Mouse (Mus musculus): Measurements from ENCODE around the gene Sry. TPM values are rescaled to one million over a fixed set of nuclear protein-coding genes. Genes with fewer than 3 reads are reported as not detected.

Sry gene
- not detected for polyA plus RNA-seq (2017; shearing (Covaris generic))

DNA sequence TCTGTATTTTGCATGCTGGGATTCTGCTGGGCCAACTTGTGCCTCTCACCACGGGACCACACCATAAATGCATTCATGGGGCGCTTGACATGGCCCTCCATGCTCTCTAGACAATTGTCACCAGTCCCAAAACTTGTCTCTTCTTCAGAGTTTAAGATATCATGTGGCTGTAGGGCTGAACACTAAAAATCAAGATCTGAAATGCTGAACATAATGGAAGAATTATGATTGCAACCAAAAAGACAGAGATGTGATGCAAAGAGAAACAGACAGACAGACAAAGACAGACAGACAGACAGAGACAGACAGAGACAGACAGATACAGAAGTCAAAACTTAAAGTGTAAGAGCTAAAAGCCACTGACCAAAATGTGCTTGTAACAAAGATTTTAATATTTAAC is at the start of gene Sry:
Gene Sry, minus strand, starts transcription at position 101 of the 400 bp plus-strand sequence.
- ATAC-seq = no peak

Other genes starting within 250 kb of the Sry start
- not detected for gene H2al2c, start 64.6 kb downstream of the Sry start, polyA plus RNA-seq (2017; shearing (Covaris generic))
- gene H2al2b, start 57.0 kb upstream of the Sry start, polyA plus RNA-seq (2017; shearing (Covaris generic)) = not detected
- gene Gm4064, start 132.5 kb upstream of the Sry start, polyA plus RNA-seq (2017; shearing (Covaris generic)) = not detected
- gene Rbmy, start 167.0 kb upstream of the Sry start, polyA plus RNA-seq (2017; shearing (Covaris generic)) = not detected
- not detected for gene Gm10256, start 167.0 kb upstream of the Sry start, polyA plus RNA-seq (2017; shearing (Covaris generic))
- not detected for gene Gm10352, start 237.3 kb upstream of the Sry start, polyA plus RNA-seq (2017; shearing (Covaris generic))

All from CD4-positive, CD25-positive, alpha-beta regulatory T cell, adult 4 months (primary cell).